Mouse (Mus musculus) cerebellum, postnatal 4 days (tissue): Measurements from ENCODE around the gene Nebl.
"Not testable (repeated sequence)": the region's sequence is repeated elsewhere in the genome, so short reads cannot be mapped to it uniquely, and the experiment has no call there.

ENCODE experiments used
- DNase-seq, 2 experiments: peaks; one replicate each; pipeline ENCODE4 v3.0.0; 2022; ENCODE audit warnings: low spot score in 2 of 2, mixed read lengths in 1 of 2

Nebl gene

DNA sequence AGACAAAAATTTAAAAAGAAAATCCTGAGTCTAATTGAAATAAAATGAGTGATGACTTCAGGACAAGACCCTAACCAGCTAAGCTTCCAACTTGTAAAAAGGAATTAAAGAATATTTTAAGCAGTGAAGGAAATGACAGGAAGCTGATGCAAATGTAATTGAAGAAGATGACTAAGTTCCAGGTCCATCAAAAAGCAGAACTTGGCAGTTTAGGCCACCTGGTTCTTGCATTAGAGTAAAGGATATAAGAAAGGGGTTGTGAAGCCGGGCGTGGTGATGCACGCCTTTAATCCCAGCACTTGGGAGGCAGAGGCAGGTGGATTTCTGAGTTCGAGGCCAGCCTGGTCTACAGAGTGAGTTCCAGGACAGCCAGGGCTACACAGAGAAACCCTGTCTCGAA is 436.0 kb downstream of the Nebl start:
- DNase-seq = not testable (repeated sequence)
